ENCODE assay signal across 22 mouse cellular contexts in genomic region chr9:41792830-41793213, GRCm38 (mm10).
A peak's percentile ranks its signal among the peaks of the same experiment; 100 is the strongest.
DNase-seq lines count a peak whose midpoint lies in the region; ATAC-seq and TF ChIP-seq lines count a peak whose summit lies in the region.
"Had no signal": no experiment of that assay in that cellular context is flagged by ENCODE, and none has a peak within 500 bp of the region (broad histone marks: within the 10 kb centered on the region; RNA-seq: fewer than 3 reads in every experiment).

No protein-coding gene starts in this region.

- H3K9ac ChIP-seq in embryonic facial prominence, embryonic 12.5 days, result no peak overlapping the region
- H3K9ac ChIP-seq in forebrain, embryonic 12.5 days, result no peak overlapping the region
- no peak overlapping the region for H3K9ac ChIP-seq in forebrain, embryonic 16.5 days (replicated peaks; ENCODE audit: low read depth, low read length)
- H3K9ac ChIP-seq in hindbrain, postnatal 0 days (replicated peaks; ENCODE audit: low read length), result no peak overlapping the region
- H3K9ac ChIP-seq: hindbrain, embryonic 13.5 days; intestine, embryonic 15.5 days had no signal

- no peak for TF ChIP-seq CTCF in hindbrain, postnatal 0 days (IDR thresholded peaks at IDR 0.05; ENCODE audit: low read depth)

- H3K36me3 ChIP-seq in embryonic facial prominence, embryonic 12.5 days, result no peaks in the 10 kb centered on the region
- no peaks in the 10 kb centered on the region for H3K36me3 ChIP-seq in forebrain, embryonic 12.5 days (replicated peaks)
- H3K36me3 ChIP-seq in forebrain, embryonic 16.5 days (ENCODE audit: control insufficient read depth, insufficient read depth), result no peaks in the 10 kb centered on the region
- no peaks in the 10 kb centered on the region for H3K36me3 ChIP-seq in hindbrain, postnatal 0 days (ENCODE audit: insufficient read depth, low read length)
- H3K36me3 ChIP-seq: G1E; heart, embryonic 10.5 days; hindbrain, embryonic 13.5 days; intestine, embryonic 15.5 days had no signal

- H3K4me2 ChIP-seq in embryonic facial prominence, embryonic 12.5 days (replicated peaks), result no peak overlapping the region
- no peak overlapping the region for H3K4me2 ChIP-seq in forebrain, embryonic 12.5 days
- H3K4me2 ChIP-seq in forebrain, embryonic 16.5 days (ENCODE audit: low read length), result no peak overlapping the region
- no peak overlapping the region for H3K4me2 ChIP-seq in hindbrain, postnatal 0 days (ENCODE audit: low read depth, low read length)
- H3K4me2 ChIP-seq: hindbrain, embryonic 13.5 days; intestine, embryonic 15.5 days had no signal

- peak overlapping the region; percentile 30 for H3K27ac ChIP-seq in embryonic facial prominence, embryonic 12.5 days
- peak overlapping the region; percentile 71; the same call in 1 of the 2 replicates for H3K27ac ChIP-seq in forebrain, embryonic 12.5 days
- H3K27ac ChIP-seq in forebrain, embryonic 16.5 days (ENCODE audit: low read length), result peak overlapping the region; percentile 62; the same call in 1 of the 2 replicates
- H3K27ac ChIP-seq in hindbrain, postnatal 0 days, result no peak overlapping the region
- H3K27ac ChIP-seq: gastrocnemius, adult 2 months; heart, embryonic 10.5 days; hindbrain, embryonic 13.5 days; intestine, embryonic 15.5 days had no signal

- H3K27me3 ChIP-seq in embryonic facial prominence, embryonic 12.5 days, result no peaks in the 10 kb centered on the region
- H3K27me3 ChIP-seq in forebrain, embryonic 12.5 days, result no peaks in the 10 kb centered on the region
- H3K27me3 ChIP-seq in forebrain, embryonic 16.5 days (replicated peaks; ENCODE audit: control insufficient read depth, insufficient read depth, low read length), result no peaks in the 10 kb centered on the region
- H3K27me3 ChIP-seq in hindbrain, postnatal 0 days (ENCODE audit: insufficient read depth, low read length), result no peaks in the 10 kb centered on the region
- H3K27me3 ChIP-seq: hindbrain, embryonic 13.5 days; intestine, embryonic 15.5 days had no signal

- no peak overlapping the region for H3K4me3 ChIP-seq in embryonic facial prominence, embryonic 12.5 days
- no peak overlapping the region for H3K4me3 ChIP-seq in forebrain, embryonic 12.5 days (replicated peaks)
- H3K4me3 ChIP-seq in forebrain, embryonic 16.5 days (replicated peaks; ENCODE audit: low read length), result no peak overlapping the region
- H3K4me3 ChIP-seq in hindbrain, postnatal 0 days (ENCODE audit: low read length), result no peak overlapping the region
- H3K4me3 ChIP-seq: gastrocnemius, adult 2 months; heart, embryonic 10.5 days; hindbrain, embryonic 13.5 days; intestine, embryonic 15.5 days had no signal

- peaks cover 34% of the 10 kb centered on the region for H3K4me1 ChIP-seq in embryonic facial prominence, embryonic 12.5 days
- peaks cover 33% of the 10 kb centered on the region; the same call in 1 of the 2 replicates for H3K4me1 ChIP-seq in forebrain, embryonic 12.5 days
- H3K4me1 ChIP-seq in forebrain, embryonic 16.5 days (replicated peaks; ENCODE audit: control insufficient read depth, insufficient read depth, low read length), result peaks cover 20% of the 10 kb centered on the region
- H3K4me1 ChIP-seq in hindbrain, postnatal 0 days (ENCODE audit: insufficient read depth, low read length), result peaks cover 6% of the 10 kb centered on the region; the same call in 1 of the 2 replicates
- H3K4me1 ChIP-seq: intestine, embryonic 15.5 days had no signal

- no peaks in the 10 kb centered on the region for H3K9me3 ChIP-seq in embryonic facial prominence, embryonic 12.5 days
- H3K9me3 ChIP-seq in forebrain, embryonic 12.5 days, result no peaks in the 10 kb centered on the region
- H3K9me3 ChIP-seq in forebrain, embryonic 16.5 days (ENCODE audit: control insufficient read depth, low read length), result no peaks in the 10 kb centered on the region
- no peaks in the 10 kb centered on the region for H3K9me3 ChIP-seq in hindbrain, postnatal 0 days (ENCODE audit: low read length)
- H3K9me3 ChIP-seq: G1E; heart, embryonic 10.5 days; hindbrain, embryonic 13.5 days; intestine, embryonic 15.5 days had no signal

- DNase-seq in heart, adult 11 months, result peak; percentile 40
- DNase-seq in heart, adult 8-10 months (ENCODE audit: low spot score), result no peak
- no peak for DNase-seq in gastrocnemius, adult 18-20 months (ENCODE audit: low spot score)
- no peak for DNase-seq in hindbrain, postnatal 0 days (ENCODE audit: low spot score)
- DNase-seq: adrenal gland, adult 8-10 months; B cell, adult 2 months; cerebellum, adult 11-12 months; cerebellum, adult 9-11 months; gastrocnemius, adult 2 months; gastrocnemius, postnatal 25 days; heart, postnatal 10 days; heart, postnatal 4 days; kidney, adult 8-10 months had no signal

- no peak for ATAC-seq in embryonic facial prominence, embryonic 12.5 days (ENCODE audit: insufficient number of reproducible peaks, insufficient read depth, low FRiP score, low TSS enrichment)
- no peak for ATAC-seq in forebrain, embryonic 12.5 days (ENCODE audit: low FRiP score)
- ATAC-seq in forebrain, embryonic 16.5 days, result 0 out of 2 replicates have a peak, but pooled peaks have one; percentile 23
- no peak for ATAC-seq in erythroblast, adult 5-6 weeks (replicated peaks; ENCODE audit: low FRiP score, poor library complexity, severe bottlenecking)
- ATAC-seq in hindbrain, postnatal 0 days, result no peak
- ATAC-seq: CD4-positive, CD25-positive, alpha-beta regulatory T cell, adult 4 months; intestine, embryonic 15.5 days had no signal

- 74% methylated on average over 6 of the region's 6 CpGs for WGBS in embryonic facial prominence, embryonic 12.5 days
- WGBS in forebrain, embryonic 12.5 days, result 61% methylated on average over 6 of the region's 6 CpGs
- WGBS in forebrain, embryonic 16.5 days, result 40% methylated on average over 6 of the region's 6 CpGs
- WGBS in hindbrain, postnatal 0 days, result 54% methylated on average over 6 of the region's 6 CpGs
